Mouse (Mus musculus) neural tube, embryonic 10.5 days (tissue): ENCODE results near the gene Sh2d3c.

Experiments
- DNase-seq: peaks from one replicate; pipeline ENCODE4 v3.0.0-alpha.2; 2017; ENCODE audit warnings: low spot score; ENCODE audit errors: extremely low spot score

Gene Sh2d3c

DNA sequence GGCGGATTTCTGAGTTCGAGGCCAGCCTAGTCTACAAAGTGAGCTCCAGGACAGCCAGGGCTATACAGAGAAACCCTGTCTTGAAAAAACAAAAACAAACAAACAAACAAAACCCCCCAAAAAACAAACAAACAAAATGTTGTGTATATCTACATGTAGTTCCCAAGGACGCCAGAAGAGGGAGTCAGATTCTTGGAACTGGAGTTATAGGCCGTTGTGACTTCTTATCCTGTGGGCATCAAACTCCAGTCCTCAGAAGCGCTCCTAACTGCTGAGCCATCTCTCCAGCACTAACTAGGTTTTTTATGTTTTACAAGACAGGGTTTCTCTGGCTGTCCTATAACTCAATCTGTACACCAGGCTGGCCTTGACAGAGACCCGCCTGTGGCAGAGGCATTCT lies 66.3 kb downstream of the Sh2d3c start:
- no peak for DNase-seq

DNA sequence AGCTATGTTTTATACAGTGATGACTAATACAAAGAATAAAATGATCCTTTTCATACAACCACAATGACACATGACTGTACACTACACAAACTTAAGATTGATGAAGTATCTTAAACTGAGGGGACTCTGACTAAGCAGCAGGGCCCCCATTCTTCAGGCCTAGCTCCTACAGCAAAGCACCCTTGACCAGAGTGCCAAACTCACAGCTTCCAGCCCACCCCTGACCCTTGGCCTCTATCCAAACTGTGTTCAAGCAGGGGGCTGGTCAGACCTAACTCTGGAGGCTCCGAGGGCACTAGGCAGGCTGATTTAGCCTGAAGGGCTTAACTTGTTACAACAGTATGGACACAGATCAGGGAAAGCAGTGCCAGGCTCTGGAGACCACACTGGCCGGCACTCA lies 67.7 kb downstream of the Sh2d3c start:
- no peak for DNase-seq

DNA sequence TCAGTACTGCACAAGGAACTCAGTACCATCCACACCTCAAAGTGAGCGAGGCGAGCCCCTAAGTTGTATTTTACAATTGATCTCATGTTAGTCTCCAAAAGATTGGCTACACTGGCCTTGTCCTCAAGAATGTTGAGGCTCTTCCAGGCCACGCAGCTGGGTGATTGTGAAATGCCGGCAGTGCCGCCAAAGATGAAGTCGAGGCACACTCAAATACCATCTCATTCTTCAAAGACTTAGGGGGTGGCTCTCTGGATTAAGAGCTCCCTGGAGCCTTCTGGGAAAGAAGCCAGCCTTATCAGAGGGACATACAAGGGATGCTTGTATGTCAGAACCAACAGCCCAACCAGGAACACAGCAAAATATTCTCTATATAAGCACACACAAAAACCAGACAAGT lies 70.4 kb downstream of the Sh2d3c start:
- DNase-seq = no peak

DNA sequence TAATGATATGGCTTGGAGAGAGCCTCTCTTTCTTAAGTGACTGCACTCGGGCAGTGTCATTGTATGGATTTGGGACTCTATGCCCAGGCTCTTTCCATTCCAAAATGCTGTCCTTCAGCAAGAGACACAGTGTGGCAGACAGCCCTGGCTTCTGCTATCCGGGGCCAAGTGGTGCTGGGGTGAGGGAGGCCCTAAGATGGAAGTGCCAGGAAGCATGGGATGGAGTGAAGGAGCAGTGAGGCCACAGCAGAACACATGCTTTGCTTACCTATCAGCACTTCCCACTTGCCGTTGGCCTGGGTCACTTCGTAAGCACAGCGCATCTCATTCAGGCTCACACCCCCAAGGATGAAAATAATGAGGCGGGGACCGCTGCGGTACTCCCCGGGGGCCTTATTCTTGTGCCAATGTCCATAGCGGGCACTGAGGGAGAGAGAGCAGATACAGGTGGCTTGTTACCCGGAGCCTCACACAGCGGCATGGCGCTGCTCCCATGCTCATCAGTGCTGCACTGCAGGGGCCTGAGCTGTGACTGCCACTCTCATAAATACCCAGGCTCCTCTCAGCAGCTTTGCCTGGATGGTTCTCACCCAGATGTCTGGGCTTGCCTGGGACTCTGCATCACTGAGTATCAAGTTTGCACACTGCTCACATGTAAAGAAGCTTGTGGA lies 75.0 kb downstream of the Sh2d3c start:
- no peak for DNase-seq

DNA sequence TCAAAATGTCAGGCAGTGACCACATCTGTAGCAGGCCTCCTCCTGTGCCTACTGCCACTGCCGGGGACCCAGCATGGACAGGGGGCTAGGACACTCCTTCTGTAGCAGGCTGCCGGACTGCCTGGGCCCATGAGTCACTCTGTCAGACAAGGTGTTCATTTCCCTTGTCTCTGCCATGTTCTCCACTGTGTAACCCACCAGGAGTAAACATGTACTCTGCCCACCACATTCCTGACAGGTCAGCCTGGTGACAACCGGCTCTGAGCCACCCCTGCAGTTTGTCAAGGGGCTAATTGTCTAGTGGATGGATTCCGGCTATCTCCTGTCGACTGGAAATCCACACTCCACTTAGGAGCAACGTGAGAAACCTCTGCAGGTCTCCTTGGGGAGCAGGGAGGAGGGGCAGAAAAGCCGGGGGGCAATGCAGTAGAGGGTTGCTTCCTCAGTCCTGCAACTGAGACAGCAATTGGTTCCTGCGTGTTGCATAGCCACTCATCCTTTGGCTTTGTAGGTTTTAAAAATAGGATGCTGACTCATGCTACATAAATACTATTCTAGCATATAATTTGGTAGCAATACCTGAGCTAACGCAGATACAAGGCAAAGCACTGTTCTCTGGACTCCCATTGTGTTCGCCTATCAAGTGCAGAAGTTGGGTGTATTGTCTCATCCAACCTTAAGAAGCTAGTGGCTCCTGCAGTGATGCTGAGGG lies 77.6 kb downstream of the Sh2d3c start:
- DNase-seq = no peak
